Mouse (Mus musculus): ENCODE results near the gene 3110040M04Rik.
"Not testable (repeated sequence)": the region's sequence is repeated elsewhere in the genome, so short reads cannot be mapped to it uniquely, and the experiment has no call there.

Gene 3110040M04Rik

DNA sequence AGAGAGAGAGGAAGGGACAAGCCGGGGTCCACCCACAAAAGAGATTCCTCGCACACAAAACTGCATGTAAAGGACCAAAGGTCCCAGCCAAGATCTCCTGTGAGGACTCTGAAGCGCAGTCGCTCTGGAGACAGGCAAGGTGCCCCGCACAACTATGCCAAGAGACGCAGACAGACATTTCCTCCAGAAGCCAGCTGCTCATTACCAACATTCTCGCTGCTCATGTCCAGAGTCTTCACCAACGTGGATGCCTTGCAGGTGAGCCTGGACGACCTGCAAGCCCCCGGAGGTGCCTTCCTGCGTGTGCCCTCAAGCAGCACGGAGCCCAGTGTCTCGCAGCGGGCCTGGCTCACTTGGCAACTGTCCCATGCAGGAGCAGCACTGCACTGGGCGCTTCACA is 11.2 kb upstream of the 3110040M04Rik start:
- not testable (repeated sequence) for DNase-seq

DNA sequence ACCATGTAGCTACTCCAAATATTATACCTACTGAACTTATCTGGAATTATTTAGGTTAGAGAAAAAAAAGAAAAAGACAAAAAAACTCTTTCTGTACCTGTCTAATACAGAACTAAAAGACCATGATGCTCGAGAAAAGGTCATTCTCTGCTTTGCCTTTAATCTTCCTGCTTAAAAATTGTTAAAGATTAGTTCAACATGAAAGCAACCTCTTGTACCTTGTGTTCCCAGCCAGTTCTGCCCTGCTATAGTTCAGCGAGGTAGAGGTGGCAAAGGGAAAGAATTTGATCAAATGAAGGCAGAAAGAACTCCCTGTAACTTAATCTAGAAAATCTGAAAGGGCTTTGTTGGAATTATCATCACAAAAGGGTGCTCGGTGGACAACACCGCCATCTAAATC is 7.9 kb upstream of the 3110040M04Rik start:
- not testable (repeated sequence) for DNase-seq

DNA sequence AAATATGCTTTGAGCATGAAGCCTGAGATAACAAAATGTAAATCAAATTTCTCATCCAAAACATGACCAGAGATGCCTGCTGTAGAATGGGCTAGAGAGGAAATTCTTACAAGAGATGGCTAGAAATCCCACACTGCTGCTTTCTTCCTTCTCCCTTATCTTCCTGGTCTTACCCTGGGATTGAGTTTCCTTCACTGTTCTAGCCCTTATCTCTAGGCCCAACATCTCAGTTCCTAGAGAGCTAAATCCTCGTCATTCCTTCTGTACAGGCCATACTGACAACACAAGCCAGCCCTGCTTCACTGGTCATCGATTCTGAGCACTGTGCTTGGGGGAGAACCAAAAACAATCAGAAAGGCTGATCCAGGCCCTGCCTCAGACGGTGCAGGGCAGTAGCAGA is 7.2 kb upstream of the 3110040M04Rik start:
- not testable (repeated sequence) for DNase-seq

DNA sequence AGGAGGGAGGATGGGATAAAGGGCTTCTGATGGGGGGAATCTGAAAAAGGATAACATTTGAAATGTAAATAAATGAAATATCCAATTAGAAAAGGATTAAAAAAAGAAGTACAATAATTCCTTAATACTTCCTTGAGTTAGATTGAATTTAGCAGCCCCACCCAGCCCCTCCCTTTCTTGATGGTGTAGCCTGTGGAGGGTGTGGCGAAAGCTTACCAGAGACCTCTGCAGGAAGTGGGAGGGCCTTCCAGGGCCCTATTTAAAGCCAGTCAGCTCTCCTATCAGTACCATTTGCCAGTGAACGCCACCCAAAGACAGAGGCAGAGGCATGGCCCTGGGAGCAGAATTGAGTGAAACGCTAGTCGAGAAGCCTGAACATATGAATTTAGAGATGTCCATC is 5.8 kb upstream of the 3110040M04Rik start, which contains the start of gene Gm47995:
Gene Gm47995 (plus strand): TSS at position 329 of the 400 bp plus-strand sequence.
- not testable (repeated sequence) for DNase-seq

DNA sequence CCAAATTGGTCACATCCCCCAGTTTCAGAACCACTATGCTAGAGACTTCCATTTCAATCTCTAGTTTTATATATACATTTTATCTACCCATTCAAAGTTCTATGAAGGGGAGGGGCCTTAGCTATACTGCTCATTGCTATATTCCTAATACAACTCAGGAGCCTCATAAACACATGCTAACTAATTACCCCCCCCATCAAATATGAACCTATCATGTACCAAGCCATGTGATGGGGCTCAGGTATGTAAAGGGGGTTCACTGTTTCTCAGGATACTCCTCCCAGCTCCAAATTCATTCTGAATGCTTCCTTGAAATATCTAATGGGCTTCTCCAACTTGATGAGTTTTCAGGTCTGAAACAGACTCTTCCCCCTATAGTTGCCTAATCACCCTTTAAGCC is 3.3 kb upstream of the 3110040M04Rik start:
- not testable (repeated sequence) for DNase-seq

DNA sequence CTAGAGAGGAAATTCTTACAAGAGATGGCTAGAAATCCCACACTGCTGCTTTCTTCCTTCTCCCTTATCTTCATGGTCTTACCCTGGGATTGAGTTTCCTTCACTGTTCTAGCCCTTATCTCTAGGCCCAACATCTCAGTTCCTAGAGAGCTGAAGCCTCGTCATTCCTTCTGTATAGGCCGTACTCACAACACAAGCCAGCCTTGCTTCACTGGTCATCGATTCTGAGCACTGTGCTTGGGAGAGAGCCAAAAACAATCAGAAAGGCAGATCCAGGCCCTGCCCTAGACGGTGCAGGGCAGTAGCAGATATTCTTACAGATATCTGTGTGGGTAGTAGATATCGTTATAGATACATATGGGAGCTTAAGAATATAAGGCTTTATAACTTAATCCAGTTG is 1.1 kb upstream of the 3110040M04Rik start:
- not testable (repeated sequence) for DNase-seq

DNA sequence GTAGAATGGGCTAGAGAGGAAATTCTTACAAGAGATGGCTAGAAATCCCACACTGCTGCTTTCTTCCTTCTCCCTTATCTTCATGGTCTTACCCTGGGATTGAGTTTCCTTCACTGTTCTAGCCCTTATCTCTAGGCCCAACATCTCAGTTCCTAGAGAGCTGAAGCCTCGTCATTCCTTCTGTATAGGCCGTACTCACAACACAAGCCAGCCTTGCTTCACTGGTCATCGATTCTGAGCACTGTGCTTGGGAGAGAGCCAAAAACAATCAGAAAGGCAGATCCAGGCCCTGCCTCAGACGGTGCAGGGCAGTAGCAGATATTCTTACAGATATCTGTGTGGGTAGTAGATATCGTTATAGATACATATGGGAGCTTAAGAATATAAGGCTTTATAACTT is 4.6 kb downstream of the 3110040M04Rik start:
- DNase-seq, result not testable (repeated sequence)

DNA sequence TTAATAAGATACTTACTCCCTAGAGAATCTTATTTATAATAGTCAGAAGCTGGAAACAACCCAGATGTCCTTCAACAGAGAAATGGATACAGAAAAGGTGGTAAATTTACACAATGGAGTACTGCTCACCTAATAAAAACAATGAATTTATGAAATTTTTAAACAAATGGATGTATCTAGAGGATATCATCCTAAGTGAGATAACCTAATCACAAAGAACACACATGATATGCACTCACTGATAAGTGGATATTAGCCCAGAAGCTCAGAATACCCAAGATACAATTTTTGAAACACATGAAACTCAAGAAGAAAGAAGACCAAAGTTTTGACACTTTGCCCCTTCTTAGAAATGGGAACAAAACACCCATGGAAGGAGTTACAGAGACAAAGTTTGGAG is 5.0 kb downstream of the 3110040M04Rik start:
- DNase-seq, result not testable (repeated sequence)

DNA sequence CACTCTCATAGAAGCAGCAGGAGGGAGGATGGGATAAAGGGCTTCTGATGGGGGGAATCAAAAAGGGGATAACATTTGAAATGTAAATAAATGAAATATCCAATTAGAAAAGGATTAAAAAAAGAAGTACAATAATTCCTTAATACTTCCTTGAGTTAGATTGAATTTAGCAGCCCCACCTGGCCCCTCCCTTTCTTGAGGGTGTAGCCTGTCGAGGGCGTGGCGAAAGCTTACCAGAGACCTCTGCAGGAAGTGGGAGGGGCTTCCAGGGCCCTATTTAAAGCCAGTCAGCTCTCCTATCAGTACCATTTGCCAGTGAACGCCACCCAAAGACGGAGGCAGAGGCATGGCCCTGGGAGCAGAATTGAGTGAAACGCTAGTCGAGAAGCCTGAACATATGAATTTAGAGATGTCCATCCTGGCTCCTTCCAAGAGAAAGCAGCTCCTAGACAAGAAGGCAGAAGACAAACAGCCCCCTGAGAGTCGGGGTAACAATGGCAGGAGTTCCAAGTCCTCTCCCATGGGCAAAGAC is 6.0 kb downstream of the 3110040M04Rik start, which contains the start of gene Gm47996:
Gene Gm47996 (plus strand): TSS at position 308 of the 532 bp plus-strand sequence.
- DNase-seq, result not testable (repeated sequence)

DNA sequence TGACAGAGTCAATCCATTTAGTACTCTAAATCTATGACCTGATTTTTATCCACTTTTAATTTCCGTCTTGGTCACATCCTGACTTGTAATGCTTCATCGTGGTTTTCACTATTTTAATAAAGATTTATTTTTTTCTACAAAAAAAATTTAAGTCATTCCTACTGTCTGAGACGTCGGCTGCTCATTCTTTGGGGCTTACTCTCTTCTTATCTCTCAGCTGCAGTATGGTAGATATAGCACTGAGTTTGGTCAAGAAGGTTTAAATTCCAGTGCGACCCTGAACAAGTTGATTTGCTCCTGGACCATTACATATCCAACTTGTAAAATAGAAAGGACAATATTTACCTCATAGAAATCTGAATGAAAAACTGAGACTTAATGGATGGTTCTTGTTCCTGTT is 7.7 kb downstream of the 3110040M04Rik start:
- DNase-seq, result not testable (repeated sequence)

DNA sequence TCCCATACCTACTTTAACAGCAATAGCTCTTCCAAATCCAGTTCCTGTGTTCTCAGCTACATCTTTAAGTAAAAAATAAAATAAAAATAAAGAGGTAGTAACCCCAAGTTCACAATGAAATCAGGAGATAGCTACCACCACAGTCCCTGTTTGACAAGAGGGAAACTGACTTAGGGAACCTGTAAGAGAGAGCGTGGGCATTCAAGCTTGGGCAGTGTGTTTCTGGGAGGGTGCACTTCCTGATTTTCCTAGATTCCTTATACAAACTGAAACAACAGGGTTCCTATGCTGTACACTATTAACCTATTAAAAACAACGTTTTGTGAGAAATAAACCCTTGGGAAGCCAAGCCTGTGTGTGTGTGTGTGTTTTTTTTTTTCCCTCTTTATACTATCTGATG is 10.9 kb downstream of the 3110040M04Rik start:
- DNase-seq, result no peak

DNA sequence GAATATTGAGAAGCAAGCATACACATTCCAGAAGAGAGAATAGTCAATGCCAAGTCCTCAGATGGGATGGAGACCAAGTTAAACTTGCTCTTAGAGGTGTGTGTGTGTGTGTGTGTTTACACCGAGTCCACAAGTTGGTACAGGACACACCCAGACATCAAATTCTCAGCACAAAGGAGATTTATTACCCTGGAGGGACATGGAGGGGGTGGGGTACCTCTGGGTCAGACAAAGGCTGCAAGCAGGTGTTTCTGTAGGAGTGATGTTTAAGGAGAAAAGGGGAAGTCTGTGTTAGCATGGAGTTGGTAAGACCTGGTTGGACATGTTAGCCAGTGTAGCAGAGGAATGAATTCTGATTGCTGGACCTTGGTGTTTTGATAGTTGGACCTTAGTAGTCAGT is 12.1 kb downstream of the 3110040M04Rik start:
- no peak for DNase-seq

DNA sequence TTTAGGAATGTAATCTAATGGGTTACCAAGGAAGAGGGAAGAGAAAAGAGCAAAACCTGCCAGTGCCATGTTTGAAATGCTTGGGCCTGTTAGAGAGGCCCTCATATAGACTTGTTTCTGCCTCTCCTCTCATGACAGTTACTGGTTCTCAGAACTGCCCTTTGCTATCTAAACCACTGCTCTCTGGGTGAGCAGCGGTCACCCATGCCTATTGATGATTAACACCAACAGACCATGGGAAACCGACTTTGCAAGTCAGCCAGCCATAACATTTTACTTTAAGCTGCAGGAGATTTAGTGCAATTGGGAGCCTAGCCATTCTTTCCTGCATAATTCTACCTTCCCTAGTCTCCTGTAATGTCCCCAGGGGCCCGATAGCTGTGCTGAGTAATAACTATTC is 12.5 kb downstream of the 3110040M04Rik start:
- DNase-seq, result no peak

DNA sequence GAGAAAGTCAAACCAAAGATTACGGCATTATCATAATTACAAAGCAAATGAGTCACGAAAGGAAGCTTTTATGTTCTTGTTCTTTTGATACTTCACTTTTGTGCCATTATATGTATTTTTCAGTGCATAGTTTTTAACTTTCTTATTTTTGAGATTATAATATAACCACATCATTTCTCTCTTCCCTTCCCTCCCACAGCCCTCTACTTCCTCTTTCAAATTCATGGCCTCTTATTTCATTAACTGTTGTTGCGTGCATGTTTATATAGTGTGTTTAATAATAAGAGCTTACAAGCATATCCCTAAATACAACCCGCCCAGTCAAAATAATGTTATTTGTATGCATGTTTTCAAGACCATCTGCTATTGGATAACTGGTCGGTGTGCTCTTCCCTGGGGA is 15.1 kb downstream of the 3110040M04Rik start:
- no peak for DNase-seq

DNA sequence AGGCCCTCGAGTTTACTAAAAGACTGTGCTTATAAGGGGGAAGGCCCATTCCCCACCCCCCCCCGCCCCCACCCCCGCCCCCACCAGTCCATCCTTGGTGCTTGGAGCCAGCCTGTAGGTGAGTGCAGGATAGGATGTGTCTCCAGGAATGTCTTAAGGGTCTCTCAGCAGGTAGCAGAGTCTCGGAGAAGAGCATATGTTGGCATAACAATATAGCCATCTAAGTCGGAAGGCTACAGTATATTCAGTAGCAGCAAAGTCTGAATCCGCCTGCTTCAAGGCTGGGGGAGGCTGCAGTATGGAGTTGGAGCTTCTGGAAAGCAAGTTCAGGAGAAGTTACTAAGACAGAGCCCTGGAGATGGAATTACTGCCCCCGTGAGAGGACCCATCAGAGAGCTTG is 16.2 kb downstream of the 3110040M04Rik start:
- DNase-seq, result no peak

DNA sequence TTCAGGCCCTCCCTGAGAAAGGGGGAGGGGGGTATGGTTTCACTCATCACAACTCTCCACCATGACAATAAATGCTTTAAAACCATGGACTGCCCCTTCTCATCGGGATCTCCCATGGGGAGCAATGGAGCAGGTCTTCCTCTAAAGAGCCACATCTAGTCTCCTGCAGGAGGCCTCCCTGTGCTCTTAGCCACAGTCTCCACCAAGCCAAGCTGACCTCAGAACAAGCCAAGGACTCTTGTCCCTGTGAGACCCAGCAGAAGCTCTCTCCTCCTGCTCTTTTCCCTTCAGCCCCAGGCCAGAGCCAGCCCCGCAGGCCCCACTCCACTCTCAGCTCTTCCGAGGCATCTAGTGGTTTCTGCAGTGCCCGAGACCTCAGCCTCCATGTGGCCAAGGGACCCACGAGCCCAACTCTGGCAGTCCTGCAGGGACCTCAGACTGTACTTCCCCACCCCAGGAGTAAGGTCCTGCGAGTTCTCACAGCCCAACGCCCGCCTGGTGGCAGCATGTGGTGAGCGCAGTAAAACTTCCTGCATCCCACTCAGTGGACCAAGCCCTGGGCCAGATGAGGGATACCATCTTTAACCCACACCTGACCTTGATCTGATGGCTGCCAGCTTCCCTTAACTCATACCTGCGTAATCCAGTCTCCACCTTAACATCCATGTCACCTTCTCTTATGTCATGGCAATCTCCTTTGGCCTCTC is 18.8 kb downstream of the 3110040M04Rik start:
- DNase-seq, result no peak

DNA sequence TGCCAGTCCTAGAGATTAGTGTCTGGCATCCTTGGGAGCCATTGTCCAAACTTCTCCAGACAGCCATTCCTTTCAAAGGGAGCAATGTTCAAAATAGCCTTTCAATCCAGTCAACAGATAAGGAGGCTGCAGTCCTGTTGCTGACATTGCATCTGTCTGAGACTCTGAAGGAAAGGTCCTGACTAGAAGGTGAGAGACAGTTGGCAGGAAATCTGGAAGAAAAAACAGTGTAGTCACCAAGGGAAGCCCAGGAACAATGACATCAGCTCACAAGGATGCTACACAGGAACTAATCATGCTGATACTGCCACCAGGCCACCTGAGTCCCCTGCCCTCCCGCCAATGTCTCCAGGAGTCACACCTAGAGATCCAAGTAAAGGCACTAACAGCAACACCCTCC is 19.5 kb downstream of the 3110040M04Rik start:
- DNase-seq, result no peak

DNA sequence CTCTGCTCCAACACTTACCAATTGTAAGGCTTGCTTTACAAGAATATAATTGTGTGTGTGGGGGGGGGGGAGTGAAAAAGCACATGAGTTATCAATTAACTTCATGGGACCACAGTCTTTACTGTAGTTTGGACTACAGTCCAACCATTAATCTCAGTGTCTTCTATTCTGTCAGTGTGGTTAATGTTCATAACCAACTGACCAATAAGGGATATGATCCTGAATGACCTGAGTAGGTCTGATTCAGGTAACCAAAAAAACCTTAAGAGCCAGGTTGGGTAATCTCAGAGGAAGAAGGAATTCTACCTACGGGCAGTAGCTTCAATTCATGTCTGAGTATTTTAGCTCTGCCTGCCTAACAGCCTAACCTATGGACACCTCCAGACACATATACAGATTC is 20.6 kb downstream of the 3110040M04Rik start:
- DNase-seq, result no peak

DNA sequence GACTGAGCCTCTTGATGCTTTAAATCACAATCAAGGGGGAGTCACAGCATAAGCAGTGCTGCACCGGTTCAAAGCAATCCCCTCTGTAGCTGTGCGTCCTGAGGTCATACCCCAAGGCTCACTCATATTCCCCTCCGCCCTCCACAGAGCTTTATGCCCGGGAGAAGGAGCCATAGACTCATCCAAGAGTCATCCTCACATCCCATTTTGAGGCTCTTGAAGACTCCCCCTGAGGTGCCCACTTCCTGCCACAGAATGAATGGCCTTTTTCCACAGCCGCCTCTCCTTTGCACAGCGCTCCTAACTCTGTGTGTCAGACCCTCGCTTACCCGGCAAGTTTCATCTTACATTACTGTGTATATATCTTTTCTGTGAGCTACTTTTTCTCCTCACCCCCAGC is 23.6 kb downstream of the 3110040M04Rik start:
- no peak for DNase-seq

DNA sequence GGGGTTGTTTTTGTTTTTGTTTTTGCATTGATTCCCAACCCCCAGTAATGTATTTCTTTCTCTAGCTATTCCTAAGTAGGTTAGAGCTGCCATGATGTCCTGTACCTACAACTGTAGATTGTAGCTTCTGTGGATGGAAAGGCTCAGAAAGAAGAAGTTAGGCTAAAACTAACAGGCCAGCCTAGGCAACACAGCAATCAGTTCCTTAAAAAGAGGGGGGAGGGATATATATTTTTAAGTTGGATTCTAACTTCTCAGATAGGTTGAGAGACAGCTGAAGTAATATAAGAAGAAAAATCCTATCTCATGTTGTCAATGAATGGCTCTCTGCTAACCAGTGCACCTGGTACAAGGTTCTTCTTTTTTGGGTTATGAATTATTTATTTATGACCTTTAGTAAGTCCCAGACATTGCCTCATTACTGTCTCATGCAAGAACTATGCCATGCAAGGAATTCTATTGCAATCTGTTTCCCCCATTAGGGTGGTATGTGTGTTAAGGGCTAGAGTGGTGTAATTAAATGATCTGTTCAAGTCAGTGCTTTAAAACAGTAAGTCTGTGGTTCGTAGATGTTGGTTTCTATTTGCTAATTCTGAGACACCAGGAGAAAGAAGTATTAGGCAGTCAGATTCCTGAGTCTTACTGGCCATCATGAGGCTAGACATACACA is 24.5 kb downstream of the 3110040M04Rik start:
- DNase-seq, result no peak

DNA sequence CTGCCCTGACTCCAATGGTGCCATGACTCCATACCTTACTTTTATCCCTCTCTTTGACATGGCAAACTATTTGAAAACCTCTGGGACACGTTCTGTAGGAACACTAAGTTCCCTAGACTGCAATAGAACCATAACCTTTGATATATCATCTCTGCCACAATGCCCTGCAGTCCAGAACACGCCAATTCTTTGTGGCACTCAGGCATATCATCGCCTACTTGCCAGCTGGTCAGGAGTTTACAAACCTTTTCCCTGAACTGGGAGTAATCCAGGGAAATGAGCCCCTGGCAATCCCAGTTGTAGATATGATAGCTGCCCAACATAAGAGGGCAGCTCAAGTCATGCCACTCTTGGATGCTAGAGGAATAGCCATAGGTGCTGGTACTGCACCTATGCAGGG is 28.4 kb downstream of the 3110040M04Rik start:
- DNase-seq, result no peak

DNA sequence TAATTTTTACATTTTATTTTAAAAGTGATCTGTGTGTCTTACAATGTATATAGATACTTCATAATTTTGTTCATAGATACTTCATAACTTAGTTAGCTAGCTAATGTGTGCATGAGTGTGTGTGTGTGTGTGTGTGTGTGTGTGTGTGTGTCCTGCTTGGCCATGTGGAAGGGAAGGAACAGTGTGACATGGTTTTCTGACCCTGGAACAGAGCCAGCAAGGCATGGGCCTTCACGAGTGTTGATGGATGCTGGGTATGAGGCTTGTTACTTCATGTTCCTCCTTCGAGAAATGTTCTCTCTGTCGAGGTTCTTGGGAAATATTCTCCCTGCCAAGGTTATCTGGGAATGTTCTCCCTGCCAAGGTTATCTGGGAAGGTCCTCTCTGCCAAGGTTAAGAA is 29.8 kb downstream of the 3110040M04Rik start:
- no peak for DNase-seq

DNA sequence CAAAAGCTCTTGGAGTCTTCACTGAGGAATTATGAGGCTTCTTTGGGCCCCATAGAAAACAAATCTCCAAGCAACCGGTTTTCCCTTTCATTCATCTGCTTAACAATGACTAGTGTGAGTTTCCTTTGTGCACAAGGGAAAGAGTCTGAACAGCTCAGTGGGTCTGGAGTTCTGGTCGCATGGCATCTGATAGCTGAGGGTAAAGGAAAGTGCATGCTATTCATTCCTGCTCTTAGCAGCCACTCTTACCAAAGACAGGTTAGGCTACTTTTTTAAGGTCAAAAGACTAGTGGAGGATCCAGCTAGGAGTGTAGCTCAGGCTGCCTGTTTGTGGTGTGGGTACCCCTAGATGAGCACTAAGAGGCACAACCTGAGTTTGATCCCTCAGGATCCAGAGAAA is 31.7 kb downstream of the 3110040M04Rik start:
- no peak for DNase-seq
